Mouse (Mus musculus) midbrain, embryonic 10.5 days (tissue): ENCODE results near the gene Aqp11. TPM values are rescaled to one million over a fixed set of nuclear protein-coding genes. Genes with fewer than 3 reads are reported as not detected.

Experiments
- DNase-seq: peaks from one replicate; pipeline ENCODE4 v3.0.0-alpha.2; 2017; ENCODE audit warnings: low spot score
- H3K27ac ChIP-seq: fragments of 300-500 bp; sonication (generic); replicated peaks from 2 replicates; pipeline ENCODE4 v1.5.1; 2016; ENCODE audit warnings: mild to moderate bottlenecking
- H3K27me3 ChIP-seq: fragments of 300-500 bp; sonication (generic); 2 replicates; pipeline ENCODE4 v1.6.1; 2016; ENCODE audit warnings: low read depth, mild to moderate bottlenecking; ENCODE audit not compliant: poor library complexity, severe bottlenecking
- H3K36me3 ChIP-seq: fragments of 300-500 bp; sonication (generic); 2 replicates; pipeline ENCODE4 v1.6.1; 2016; ENCODE audit warnings: mild to moderate bottlenecking, moderate library complexity
- H3K4me1 ChIP-seq: fragments of 300-500 bp; sonication (generic); 2 replicates; pipeline ENCODE4 v1.6.1; 2016
- H3K4me3 ChIP-seq: fragments of 300-500 bp; sonication (generic); 2 replicates; pipeline ENCODE4 v1.5.1; 2016; ENCODE audit warnings: mild to moderate bottlenecking, moderate library complexity
- H3K9me3 ChIP-seq: fragments of 300-500 bp; sonication (generic); replicated peaks from 2 replicates; pipeline ENCODE4 v1.6.1; 2016; ENCODE audit warnings: mild to moderate bottlenecking
- WGBS: fragments of 180-500 bp; shearing (Covaris S2); methylation state at CpG from one replicate; pipeline ENCODE4 v1.1.7; 2016; 5-methylcytosine and 5-hydroxymethylcytosine counted together
- polyA plus RNA-seq: library from polyadenylated mRNA; unstranded; fragments of >200 nt; fragmentation: Nextera tagmentation; extraction: Ambion mirVana; gene quantifications from 2 replicates; pipeline ENCODE4 v1.2.1, GENCODE M21; 2016

The Aqp11 gene
- polyA plus RNA-seq = 5.3 and 5.7 TPM in 2 replicates

- Histone ChIP-seq H3K36me3 (no peaks in the 10 kb centered on the region), H3K9me3 (no peaks in the 10 kb centered on the region), H3K27ac (peak within 1 kb of the TSS; percentile 83), H3K4me3 (peak within 1 kb of the TSS; percentile 73), H3K27me3 (peaks cover 28% of the 10 kb centered on the region), H3K4me1 (peaks cover 63% of the 10 kb centered on the region)
- under 1% methylated on average over 60 of the region's 64 CpGs for WGBS
- DNase-seq = peak; percentile 88
These were observed at the start of gene Aqp11 for GRCm38 (mm10) chr7:97737638-97738456. Gene Aqp11, minus strand, starts transcription at chr7:97738289.

GRCm38 (mm10) chr7:97783523-97783922, 45.4 kb upstream of the Aqp11 start:
- Histone ChIP-seq H3K27me3 (peaks cover 22% of the 10 kb centered on the region; the same call in 1 of the 2 replicates), H3K27ac (no peak overlapping the region), H3K4me1 (peaks cover 6% of the 10 kb centered on the region; the same call in 1 of the 2 replicates), H3K36me3 (no peaks in the 10 kb centered on the region), H3K9me3 (no peaks in the 10 kb centered on the region), H3K4me3 (no peak overlapping the region)
- WGBS = 57% methylated on average over 5 of the region's 5 CpGs
- no peak for DNase-seq

- H3K36me3 ChIP-seq = no peaks in the 10 kb centered on the region
- H3K27ac ChIP-seq = no peak overlapping the region
- no peak for DNase-seq
- 82% methylated on average over 8 of the region's 8 CpGs for WGBS
- no peaks in the 10 kb centered on the region for H3K4me1 ChIP-seq
- H3K9me3 ChIP-seq = no peaks in the 10 kb centered on the region
- H3K27me3 ChIP-seq = peaks cover 9% of the 10 kb centered on the region; the same call in 1 of the 2 replicates
- H3K4me3 ChIP-seq = no peak overlapping the region
These were observed 43.4 kb upstream of the Aqp11 start for GRCm38 (mm10) chr7:97781496-97781895.

GRCm38 (mm10) chr7:97780815-97781214, 42.7 kb upstream of the Aqp11 start:
- Histone ChIP-seq H3K36me3 (no peaks in the 10 kb centered on the region), H3K27me3 (peaks cover 4% of the 10 kb centered on the region; the same call in 1 of the 2 replicates), H3K4me3 (no peak overlapping the region), H3K27ac (no peak overlapping the region), H3K4me1 (no peaks in the 10 kb centered on the region; the same call in 1 of the 2 replicates), H3K9me3 (no peaks in the 10 kb centered on the region)
- 90% methylated on average over 1 of the region's 1 CpGs for WGBS
- no peak for DNase-seq

- Histone ChIP-seq H3K4me1 (peaks cover 6% of the 10 kb centered on the region), H3K36me3 (no peaks in the 10 kb centered on the region), H3K27me3 (peaks cover 4% of the 10 kb centered on the region; the same call in 1 of the 2 replicates), H3K27ac (no peak overlapping the region), H3K4me3 (no peak overlapping the region), H3K9me3 (no peaks in the 10 kb centered on the region)
- 87% methylated on average over 1 of the region's 1 CpGs for WGBS
- no peak for DNase-seq
These were observed 42.1 kb upstream of the Aqp11 start for GRCm38 (mm10) chr7:97780222-97780621.

GRCm38 (mm10) chr7:97777191-97777590, 39.1 kb upstream of the Aqp11 start:
- DNase-seq = no peak
- no peaks in the 10 kb centered on the region for H3K36me3 ChIP-seq
- peaks cover 8% of the 10 kb centered on the region for H3K4me1 ChIP-seq
- H3K4me3 ChIP-seq = no peak overlapping the region
- WGBS = 91% methylated on average over 4 of the region's 4 CpGs
- no peaks in the 10 kb centered on the region for H3K9me3 ChIP-seq
- no peak overlapping the region for H3K27ac ChIP-seq
- no peaks in the 10 kb centered on the region for H3K27me3 ChIP-seq

- H3K36me3 ChIP-seq = no peaks in the 10 kb centered on the region
- peaks cover 8% of the 10 kb centered on the region for H3K4me1 ChIP-seq
- no peaks in the 10 kb centered on the region for H3K27me3 ChIP-seq
- H3K4me3 ChIP-seq = no peak overlapping the region
- H3K9me3 ChIP-seq = no peaks in the 10 kb centered on the region
- no peak for DNase-seq
- H3K27ac ChIP-seq = no peak overlapping the region
- WGBS = 82% methylated on average over 2 of the region's 2 CpGs
These were observed 37.8 kb upstream of the Aqp11 start for GRCm38 (mm10) chr7:97775923-97776322.

GRCm38 (mm10) chr7:97775380-97775779, 37.3 kb upstream of the Aqp11 start:
- Histone ChIP-seq H3K4me3 (no peak overlapping the region), H3K4me1 (peaks cover 8% of the 10 kb centered on the region), H3K27ac (no peak overlapping the region), H3K36me3 (no peaks in the 10 kb centered on the region), H3K27me3 (no peaks in the 10 kb centered on the region), H3K9me3 (no peaks in the 10 kb centered on the region)
- no peak for DNase-seq
- WGBS = 15% methylated on average over 3 of the region's 3 CpGs

GRCm38 (mm10) chr7:97770841-97771620, 32.9 kb upstream of the Aqp11 start:
- Histone ChIP-seq H3K9me3 (no peaks in the 10 kb centered on the region), H3K4me3 (no peak overlapping the region), H3K4me1 (peaks cover 8% of the 10 kb centered on the region), H3K27ac (no peak overlapping the region), H3K36me3 (no peaks in the 10 kb centered on the region), H3K27me3 (no peaks in the 10 kb centered on the region)
- no peak for DNase-seq
- 86% methylated on average over 6 of the region's 6 CpGs for WGBS

GRCm38 (mm10) chr7:97769020-97769419, 30.9 kb upstream of the Aqp11 start:
- H3K27ac ChIP-seq = no peak overlapping the region
- H3K27me3 ChIP-seq = no peaks in the 10 kb centered on the region
- no peaks in the 10 kb centered on the region for H3K36me3 ChIP-seq
- no peaks in the 10 kb centered on the region for H3K4me1 ChIP-seq
- no peak overlapping the region for H3K4me3 ChIP-seq
- no peak for DNase-seq
- H3K9me3 ChIP-seq = no peaks in the 10 kb centered on the region
- WGBS = 85% methylated on average over 4 of the region's 4 CpGs

- no peak overlapping the region for H3K4me3 ChIP-seq
- H3K36me3 ChIP-seq = no peaks in the 10 kb centered on the region
- no peak overlapping the region for H3K27ac ChIP-seq
- WGBS = 86% methylated on average over 8 of the region's 8 CpGs
- no peaks in the 10 kb centered on the region for H3K9me3 ChIP-seq
- H3K27me3 ChIP-seq = no peaks in the 10 kb centered on the region
- H3K4me1 ChIP-seq = no peaks in the 10 kb centered on the region
- no peak for DNase-seq
These were observed 29.8 kb upstream of the Aqp11 start for GRCm38 (mm10) chr7:97767841-97768240.

GRCm38 (mm10) chr7:97766406-97767166, 28.5 kb upstream of the Aqp11 start:
- no peaks in the 10 kb centered on the region for H3K4me1 ChIP-seq
- H3K36me3 ChIP-seq = no peaks in the 10 kb centered on the region
- DNase-seq = no peak
- H3K4me3 ChIP-seq = no peak overlapping the region
- H3K27me3 ChIP-seq = no peaks in the 10 kb centered on the region
- no peaks in the 10 kb centered on the region for H3K9me3 ChIP-seq
- no peak overlapping the region for H3K27ac ChIP-seq
- 84% methylated on average over 9 of the region's 9 CpGs for WGBS
